Mouse (Mus musculus): ENCODE measurements around the gene Nudt13.
"Not testable (repeated sequence)": the region's sequence is repeated elsewhere in the genome, so short reads cannot be mapped to it uniquely, and the experiment has no call there.

Gene Nudt13

DNA sequence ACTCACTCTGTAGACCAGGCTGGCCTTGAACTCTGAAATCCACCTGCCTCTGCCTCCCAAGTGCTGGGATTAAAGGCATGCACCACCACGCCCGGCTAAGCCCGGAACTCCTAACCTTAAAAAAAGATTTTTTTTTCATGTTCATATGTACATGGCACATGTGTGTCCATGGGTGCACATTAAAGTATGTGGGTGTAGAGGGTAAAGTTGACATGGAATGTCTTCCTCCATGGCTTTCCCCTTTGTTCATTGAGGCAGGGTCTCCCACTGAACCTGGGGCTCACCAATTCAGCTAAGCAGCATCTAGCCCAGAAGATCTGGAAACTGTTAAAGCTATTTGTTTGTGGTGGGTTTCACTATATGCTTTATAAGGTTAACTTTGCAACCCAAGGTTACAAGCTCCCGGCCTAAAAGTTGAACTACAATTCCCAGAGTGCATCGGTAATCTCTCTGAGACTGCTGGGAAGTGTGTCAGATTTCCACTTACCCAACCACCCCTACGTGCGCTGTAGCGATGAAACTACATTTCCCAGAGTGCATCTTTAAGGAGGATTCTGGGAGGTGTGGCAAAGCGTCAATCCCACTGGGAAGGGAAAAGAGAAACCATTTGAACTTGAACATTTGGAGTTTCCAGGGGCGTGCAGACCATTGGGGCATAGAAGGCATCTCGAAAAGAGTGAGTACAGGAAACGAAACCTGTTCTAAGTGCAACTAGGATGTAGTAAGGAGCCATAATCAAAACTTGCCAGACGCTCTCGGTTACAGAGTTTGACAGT lies at the start of gene Nudt13:
Gene Nudt13, plus strand, starts transcription at position 581 of the 776 bp plus-strand sequence.
- DNase-seq = peak; percentile 67

DNA sequence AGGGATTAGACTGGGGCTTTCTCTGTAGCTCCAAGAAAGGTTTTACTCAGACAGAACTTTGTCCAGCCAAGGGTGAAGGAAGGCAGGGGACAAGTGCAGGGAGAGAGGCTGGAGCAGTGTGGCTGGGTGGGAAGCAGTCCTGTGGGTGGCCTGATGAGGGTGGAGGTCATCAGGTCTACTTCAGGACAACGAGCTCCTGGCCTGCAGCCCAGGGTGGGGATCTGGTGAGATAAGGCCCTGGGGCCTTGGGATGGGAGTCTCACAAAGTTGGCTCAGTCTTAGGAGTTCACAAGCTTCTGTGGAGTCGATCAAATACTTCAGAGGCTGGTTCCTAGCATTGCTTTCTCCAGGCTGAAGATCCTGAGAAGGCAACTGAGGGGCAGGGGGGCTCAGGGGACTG lies 49.2 kb upstream of the Nudt13 start:
- no peak for DNase-seq

DNA sequence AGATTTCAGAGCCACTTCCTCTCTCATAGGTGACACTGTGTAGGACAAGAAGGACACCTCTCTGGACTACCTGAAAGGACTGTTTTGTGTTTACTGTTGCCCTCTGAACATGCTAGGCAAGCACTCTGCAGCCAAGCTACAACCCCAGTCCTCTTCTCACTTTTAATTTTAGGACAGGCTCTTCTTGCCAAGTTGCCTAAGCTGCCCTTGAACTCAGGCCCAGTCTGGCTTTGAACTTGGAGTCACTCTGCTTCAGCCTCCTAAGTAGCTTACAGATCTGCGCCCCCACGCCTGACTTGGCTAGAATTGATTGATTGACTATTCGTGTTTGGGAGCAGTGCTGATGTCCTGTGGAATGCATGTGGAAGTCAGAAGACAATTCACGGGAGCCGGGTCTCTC lies 48.6 kb upstream of the Nudt13 start:
- DNase-seq = no peak

DNA sequence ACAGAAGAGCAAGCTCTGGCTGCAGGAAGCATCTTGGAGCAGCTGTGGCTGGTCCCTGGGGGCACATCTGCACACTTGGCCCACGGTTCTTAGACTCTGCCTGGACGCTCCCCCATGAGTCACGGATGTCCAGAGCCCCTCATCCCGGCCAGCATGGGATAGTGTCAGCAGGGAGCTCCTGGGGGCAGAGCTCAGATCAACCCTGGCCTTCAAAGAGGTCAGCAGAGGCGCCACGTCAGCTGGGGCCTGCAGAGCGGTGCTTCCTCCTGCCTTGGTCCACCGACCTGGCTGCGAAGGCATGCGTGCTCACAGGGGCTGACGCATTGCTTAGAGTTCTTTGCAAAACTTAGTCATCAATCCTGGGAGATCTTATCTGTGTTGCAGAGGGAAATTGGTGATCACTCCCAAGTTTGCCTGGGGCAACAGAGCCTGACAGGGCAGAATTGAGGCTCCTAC lies 47.7 kb upstream of the Nudt13 start:
- DNase-seq = no peak

DNA sequence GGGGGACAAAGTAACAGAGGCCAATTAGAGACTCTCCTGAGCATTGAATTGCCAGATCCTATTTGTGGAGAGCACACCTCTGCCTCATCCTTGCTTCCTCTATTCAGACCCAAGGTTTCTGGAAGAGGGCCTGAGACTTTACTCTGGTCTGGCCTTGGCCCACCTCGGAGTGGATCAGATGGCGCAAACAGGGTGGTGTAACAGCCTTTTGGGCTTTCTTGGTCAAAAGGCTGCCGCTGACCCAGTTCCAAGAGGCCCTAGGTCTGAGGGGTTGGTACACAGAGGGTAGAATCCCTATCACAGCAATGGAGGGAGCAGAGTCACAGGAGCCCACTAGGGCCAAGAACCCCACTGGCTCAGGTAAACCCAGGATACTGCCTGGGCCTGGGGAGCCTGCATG lies 46.5 kb upstream of the Nudt13 start:
- DNase-seq = no peak

DNA sequence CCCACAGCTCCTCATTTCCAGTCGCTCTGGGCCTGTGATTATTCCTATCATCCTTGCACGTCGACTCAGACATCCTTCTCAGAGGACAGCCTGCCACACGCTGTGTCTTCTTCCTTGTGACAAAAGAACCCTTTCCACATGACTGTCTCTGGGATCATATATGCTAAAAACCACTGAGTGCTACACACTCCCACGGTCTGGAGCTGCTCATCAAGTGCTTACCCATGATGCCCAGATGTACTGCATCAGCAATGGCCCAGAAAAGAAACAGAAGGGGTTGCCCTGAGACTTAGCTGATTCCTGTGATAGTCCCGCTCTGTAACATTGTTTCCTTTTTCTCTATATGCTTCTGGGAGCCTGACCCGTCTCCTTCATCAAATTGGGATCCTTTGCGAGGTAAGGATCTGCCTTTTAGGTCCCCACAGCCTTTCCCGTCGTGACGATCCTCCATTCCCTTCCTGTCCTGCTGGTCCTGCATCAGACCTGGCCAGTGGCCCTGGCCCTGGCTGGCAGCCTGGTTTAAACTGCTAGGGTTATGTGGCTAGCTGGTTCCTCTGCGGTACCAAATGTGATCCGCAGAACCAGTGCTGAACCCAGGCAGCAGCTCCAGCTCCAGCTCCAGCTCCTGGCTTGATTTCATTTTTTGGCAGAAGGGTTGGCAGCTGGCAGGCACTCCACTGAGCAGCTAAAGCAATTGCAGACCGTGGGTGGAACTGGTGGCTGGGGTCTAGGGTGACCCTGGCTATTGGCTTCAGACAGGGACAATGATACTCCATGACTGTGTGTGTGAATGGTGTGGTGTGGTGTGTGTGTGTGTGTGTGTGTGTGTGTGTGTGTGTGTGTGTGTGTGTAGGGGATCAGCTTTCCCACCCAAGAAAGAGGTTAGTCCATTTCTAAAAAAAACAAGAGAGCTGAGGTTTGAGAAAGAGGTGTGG lies 44.0 kb upstream of the Nudt13 start:
- DNase-seq = no peak

DNA sequence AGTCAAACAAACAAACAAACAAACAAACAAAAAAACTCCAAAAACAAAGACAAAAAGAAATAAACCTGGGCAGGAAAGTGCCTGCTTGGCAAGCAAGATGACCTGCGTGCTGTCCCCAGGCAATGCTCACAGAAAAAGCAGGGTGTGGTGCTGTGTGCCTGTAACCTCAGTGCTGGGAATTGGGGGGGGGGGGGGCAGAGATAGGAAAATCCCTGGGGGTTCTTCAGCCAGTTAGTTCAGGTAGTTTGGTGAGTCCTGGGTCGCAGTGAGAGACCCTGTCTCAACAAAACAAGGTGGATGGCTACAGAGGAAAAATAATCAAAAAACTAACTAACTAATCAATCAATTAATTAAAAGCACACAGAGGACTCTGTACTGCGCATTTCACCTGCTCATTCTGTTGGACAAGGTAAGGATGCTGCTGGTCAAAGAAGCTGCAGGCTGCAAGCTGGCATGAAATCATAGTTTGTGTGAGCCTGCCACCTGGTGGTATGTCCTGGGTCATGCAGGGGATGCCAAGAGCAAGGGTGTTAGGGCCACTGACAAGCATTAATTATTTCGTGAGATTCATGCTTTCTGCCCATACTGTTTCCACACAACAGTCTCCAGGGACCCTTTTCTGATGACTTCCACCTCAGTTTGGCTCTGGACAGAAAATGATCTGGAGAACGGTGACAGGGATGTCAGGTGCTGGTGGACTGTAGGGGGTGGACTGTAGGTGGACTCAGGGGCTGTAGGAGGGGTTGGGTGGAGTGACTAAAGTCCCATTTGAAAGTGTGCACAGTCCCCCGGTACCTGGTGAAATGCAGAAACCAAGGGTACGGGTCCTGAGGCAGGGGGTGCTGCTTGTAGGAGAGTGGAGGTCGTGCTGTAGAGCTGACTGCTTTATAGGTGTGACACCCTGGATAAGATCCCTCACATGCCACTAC lies 36.0 kb upstream of the Nudt13 start:
- DNase-seq = peak; percentile 86

DNA sequence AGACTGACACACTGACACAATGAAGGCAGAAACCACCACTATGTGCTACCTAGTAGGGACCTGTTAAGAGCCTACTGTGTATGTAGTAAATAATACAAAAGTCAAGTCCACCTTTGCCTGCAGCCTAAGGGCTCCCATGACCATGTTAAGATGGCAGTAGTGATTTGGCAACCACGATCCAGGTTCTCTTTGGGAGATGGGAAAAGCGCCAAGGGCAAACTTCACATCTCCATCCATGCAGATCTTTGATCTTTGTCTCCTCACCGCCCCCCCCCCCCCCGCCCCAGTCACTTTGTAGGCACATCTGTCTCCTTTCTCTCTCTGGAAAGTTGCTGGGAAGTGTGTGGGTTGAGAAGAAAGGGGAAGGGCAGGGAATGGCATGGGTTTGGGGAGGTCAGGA lies 32.2 kb upstream of the Nudt13 start:
- no peak for DNase-seq

DNA sequence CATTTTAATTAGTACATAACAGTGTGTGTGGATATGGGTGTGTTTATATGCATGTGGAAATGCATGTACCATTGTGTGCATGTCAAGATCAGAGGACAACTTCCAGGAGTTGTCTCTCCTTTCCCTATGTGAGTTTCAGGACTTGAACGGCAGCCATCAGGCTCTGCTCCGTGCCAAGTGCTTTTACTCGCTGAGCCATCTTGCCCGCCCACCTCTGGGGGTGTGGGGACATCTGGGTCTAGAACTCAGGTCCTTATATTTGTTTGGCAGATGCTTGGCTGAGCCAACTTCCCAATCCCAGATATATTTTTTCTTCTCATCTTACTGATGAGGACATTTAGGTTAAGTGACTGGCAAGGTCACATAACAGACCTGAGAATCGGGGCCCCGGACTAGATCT lies 26.1 kb upstream of the Nudt13 start:
- DNase-seq = no peak

DNA sequence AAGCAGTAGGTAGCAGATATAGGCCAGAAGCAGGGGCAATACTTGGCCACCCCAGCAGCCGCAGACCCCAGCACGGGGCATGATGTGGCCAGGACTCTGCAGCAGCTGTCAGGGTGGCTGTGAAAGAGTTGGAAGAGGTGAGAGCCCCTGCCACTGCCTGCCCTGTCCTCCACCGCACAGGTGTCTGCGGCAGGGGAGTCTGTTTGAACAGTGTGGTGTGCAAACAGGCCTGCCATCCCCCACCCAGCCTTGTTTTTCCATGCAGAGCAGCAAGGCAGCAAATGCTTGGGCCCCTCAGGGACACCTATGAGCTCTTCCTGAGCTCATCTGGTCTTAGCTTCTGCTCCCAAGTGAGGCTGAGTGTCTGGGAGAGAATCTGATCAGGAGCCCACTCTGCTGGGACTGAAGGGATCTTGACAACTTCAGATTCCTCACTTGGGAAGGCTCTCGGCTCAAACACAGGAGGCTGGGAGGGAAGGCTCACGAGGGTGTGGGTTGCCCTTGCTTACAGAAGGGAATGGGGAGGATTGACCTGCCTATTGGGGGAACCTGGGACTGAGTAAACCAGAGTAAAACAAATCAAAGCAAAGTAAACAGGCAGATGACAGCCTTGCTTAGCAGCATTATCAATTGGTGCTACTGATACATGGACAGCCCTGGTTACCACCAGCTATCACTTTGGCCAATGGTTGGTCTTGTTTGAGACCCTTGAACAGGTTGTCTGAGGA lies 25.3 kb upstream of the Nudt13 start, which contains the start of gene Kcnk16:
Gene Kcnk16, minus strand, starts transcription at position 118 of the 728 bp plus-strand sequence.
- no peak for DNase-seq

DNA sequence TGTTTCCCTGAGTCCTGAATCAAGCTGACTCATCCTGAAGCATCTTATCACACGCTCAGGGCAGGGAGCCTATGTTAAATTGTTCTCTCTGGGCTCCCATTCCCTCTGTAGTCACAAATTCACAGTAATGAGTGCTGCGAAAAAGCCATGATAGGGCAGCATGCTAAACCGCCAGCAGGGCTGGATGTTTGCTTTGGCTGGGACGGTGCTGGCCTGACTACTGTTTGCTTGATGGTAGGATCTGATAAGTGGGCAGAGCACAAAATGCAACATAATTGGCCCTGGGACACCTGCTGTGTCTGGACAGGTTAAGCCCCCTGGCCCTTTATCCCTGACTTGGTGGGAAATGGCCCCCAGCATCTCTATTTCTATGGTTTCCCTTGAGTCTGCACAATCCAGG lies 3.1 kb upstream of the Nudt13 start:
- DNase-seq = no peak

DNA sequence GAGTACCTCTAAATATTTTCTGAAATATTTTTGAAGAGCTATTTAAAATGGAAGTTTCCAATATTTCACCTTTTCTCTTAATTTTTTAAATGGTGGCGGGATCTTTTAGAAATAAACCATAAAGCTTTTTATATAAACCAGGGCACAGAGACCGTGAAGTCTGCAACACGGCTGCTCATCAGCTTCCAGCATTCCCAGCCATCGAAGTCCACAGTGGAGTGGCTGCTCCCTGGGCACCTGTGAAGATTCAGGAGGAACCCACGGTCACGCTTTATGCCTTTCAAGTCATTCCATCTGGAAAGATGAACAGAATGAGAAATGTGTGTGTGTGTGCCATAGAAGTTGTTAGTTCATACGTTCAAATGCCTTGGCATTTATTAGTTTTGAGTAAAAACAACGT lies 450 bp downstream of the Nudt13 start:
- no peak for DNase-seq

DNA sequence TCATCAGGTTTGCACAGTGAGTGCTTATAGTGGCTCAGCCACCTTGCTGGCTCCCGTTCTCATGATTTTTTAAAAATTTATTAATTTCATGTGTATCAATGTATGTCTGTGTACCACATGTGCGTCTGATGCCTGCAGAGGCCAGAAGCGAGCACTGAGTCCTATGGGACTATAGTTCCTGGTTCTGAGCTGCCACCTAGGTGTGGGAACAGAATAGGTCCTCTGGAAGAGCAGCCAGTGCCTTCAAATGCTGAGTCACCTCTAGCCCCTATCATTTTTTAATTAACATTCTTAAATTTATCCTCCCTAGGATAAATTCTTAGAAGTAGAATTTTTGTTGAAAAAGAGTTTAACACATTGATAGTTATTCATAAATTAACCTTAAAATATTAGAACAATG lies 3.1 kb downstream of the Nudt13 start:
- DNase-seq = no peak

DNA sequence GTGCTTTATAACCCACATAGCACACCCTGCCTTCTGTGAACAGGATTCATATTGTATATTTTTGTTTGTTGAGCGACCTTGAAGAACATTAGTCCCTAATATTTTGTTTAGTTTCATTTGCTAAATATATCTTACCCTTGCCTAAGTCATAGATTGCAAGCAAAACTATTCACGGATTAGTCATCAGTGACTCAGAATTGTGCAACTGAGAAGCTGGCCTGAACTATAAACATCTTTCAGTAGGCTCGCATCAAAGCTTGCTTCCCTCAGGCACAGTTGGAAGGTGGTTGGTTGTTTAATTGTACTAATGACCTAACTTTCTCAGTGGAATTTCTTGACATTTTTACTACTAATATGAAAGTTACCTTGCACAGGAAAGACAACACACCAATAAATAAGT lies 3.6 kb downstream of the Nudt13 start:
- no peak for DNase-seq

DNA sequence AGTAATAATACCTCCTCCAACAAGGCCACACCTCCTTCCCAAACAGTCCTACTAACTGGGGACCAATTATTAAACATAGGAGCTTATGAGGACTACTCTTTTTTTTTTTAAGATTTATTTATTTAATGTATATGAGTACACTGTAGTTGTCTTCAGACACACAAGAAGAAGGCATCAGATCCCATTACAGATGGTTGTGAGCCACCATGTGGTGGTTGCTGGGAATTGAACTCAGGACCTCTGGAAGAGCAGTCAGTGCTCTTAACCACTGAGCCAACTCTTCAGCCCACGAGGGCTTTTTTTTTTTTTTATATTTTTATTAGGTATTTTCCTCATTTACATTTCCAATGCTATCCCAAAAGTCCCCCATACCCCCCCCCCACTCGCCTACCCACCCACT lies 10.6 kb downstream of the Nudt13 start:
- DNase-seq = not testable (repeated sequence)

DNA sequence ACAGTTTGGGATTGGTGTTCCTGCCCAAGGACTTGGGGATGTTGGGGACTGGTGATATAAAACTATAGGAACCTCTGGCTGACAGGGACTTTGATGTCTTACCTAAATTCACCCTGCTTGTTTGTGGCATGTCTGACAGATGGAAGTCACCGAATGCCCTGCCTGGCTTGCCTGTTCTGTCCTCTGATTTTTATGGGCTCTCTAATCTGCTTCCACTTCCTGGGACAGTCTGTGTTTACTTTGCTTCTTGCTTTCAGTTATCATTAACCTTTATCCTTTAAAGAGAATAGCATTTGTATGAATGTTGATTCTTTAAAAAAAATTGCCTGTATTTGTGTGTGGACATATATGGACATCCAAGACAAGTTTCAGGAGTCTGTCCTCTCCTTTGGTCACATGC lies 20.6 kb downstream of the Nudt13 start:
- no peak for DNase-seq

DNA sequence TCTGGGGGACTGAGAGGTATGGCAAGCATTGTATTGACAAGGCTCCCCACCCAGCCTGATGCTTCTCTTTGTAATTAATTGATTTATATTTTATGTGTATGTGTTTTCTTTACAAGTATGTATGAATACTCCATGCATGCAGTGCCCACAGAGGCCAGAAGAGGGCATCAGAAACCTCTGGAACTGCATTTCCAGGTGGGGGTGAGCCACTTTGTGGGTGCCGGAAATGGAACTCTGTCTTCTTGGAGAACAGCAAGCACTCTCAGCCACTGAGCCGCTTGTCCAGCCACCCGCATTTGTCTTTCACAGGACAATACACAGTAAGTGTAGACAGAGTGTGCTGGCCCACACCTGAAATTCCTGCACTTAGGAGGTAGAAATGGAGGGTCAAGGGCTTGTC lies 24.9 kb downstream of the Nudt13 start:
- peak; percentile 79 for DNase-seq

DNA sequence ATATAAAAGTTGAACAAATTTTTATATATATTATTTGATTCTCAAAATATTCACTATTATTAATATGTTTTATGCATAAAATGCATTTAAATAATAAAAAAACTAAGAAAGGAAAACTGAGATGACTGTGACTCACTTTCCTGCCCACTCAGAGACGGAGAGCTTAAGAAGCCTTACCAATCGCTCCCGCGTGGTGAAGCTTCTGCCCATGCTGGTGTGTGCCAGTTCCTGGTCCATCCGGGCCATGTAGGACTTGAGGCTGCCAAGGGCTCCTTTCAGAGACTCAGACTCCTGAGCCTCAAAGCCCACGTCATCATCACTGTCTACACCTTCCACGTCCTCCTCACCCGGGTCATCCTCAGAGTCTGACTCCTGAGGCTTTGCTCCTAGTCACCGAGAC lies 29.7 kb downstream of the Nudt13 start:
- DNase-seq = no peak

DNA sequence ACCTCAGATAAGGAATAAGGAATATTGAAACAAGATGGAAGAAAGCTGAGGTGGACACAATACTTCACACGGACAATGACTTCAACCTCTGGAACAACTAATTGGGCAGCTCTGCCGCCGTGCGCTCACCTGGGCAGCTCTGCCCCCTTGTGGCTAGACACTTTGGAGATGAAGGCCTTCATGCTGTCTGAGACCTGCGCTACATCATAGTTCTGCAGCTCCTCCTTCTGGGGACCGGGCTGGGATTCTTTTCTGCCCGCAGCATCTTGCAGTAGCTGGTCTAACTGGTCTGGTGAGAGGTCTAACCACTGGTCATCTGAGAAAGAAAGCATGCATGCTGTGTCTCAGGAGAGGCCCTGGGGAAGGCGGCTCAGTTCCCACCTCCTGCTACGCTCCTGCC lies 34.0 kb downstream of the Nudt13 start:
- peak; percentile 59 for DNase-seq

DNA sequence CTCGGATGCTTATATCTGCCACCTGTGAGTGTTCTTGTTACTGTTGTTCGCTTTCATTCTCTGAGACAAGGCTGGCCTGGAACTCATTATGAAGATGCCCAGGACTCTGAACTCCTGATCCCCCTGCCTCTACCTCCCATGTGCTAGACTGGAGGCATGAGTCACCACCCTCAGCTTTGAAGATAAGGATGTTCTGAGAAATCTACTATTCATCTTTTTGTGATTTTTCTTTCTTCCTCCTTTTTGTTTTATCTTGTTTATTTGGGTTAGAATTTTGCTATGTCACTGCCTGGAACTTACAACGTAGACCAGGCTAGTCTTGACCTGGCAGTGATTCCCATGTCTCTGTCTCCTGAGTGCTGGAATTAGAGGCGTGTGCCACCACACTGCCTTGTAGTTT lies 36.8 kb downstream of the Nudt13 start:
- no peak for DNase-seq

DNA sequence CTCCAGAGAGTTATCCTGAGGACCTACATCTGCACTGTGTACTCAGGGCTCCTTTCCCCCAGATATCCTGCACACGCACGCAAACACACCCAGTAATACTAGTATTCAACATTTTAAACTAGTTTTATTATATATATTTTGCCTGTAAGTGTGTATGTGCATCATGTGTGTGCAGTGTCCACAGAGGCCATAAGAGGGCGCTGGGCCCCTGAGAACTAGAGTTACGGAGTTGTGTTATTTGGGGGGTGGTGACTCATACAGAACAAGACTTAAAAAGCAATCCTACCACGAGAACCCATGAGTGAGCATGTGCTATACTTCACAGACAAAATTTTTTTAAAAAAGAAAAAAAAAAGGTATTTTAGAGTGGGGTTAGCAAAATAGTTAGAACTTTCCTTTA lies 44.9 kb downstream of the Nudt13 start:
- DNase-seq = no peak

DNA sequence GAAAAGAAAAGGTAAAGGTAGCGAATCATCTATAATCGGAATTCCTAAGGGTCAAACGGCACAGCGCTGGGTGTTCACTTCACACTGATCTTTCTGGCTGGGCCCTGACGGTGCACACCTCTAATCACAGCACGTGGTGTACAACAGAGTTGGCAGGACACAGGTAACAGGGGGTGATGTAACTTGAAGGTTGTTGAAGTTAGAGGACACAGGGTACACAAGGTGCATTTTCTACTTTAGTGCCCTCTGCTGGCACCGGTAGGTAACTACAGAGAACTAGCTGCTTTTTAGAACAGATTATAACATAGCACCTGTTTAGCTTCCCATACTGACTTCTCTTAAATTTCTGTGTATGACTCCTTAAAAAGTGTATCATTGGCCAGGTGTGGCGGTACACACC lies 45.7 kb downstream of the Nudt13 start:
- peak; percentile 67 for DNase-seq
